Mouse (Mus musculus) liver, embryonic 12.5 days (tissue): ENCODE measurements around the gene Actg1. TPM values are rescaled to one million over a fixed set of nuclear protein-coding genes. Genes with fewer than 3 reads are reported as not detected.
A peak's percentile ranks its signal among the peaks of the same experiment; 100 is the strongest.

Experiments used
- ATAC-seq: fragments of 200-750 bp; cut with Nextera tagmentation; 2 replicates; pipeline ENCODE4 v1.8.0; 2017; ENCODE audit warnings: moderate number of reproducible peaks, mild to moderate bottlenecking, moderate library complexity
- H3K27ac ChIP-seq: fragments of 300-500 bp; sonication (generic); 2 replicates; pipeline ENCODE4 v1.5.1; 2016; ENCODE audit warnings: mild to moderate bottlenecking
- H3K27me3 ChIP-seq: fragments of 300-500 bp; sonication (generic); replicated peaks from 2 replicates; pipeline ENCODE4 v1.6.1; 2016; ENCODE audit warnings: mild to moderate bottlenecking, moderate library complexity
- H3K36me3 ChIP-seq: fragments of 300-500 bp; sonication (generic); 2 replicates; pipeline ENCODE4 v1.6.1; 2016; ENCODE audit warnings: mild to moderate bottlenecking, moderate library complexity
- H3K4me1 ChIP-seq: fragments of 300-500 bp; sonication (generic); 2 replicates; pipeline ENCODE4 v1.6.1; 2016
- H3K4me2 ChIP-seq: fragments of 300-500 bp; sonication (generic); 2 replicates; pipeline ENCODE4 v1.6.1; 2016; ENCODE audit warnings: mild to moderate bottlenecking, moderate library complexity
- H3K4me3 ChIP-seq: fragments of 300-500 bp; sonication (generic); 2 replicates; pipeline ENCODE4 v1.5.1; 2016; ENCODE audit warnings: mild to moderate bottlenecking, moderate library complexity
- H3K9ac ChIP-seq: fragments of 300-500 bp; sonication (generic); 2 replicates; pipeline ENCODE4 v1.6.1; 2016; ENCODE audit warnings: mild to moderate bottlenecking, moderate library complexity
- H3K9me3 ChIP-seq: fragments of 300-500 bp; sonication (generic); replicated peaks from 2 replicates; pipeline ENCODE4 v1.6.1; 2016; ENCODE audit warnings: mild to moderate bottlenecking, moderate library complexity
- WGBS: fragments of 180-500 bp; shearing (Covaris S2); methylation state at CpG from one replicate; pipeline ENCODE4 v1.1.7; 2016; ENCODE audit not compliant: insufficient replicate concordance; 5-methylcytosine and 5-hydroxymethylcytosine counted together
- microRNA-seq: library from miRNA; unstranded; fragments of <30 nt; microRNA quantifications from one replicate; pipeline ENCODE4, GENCODE M21; 2017
- polyA plus RNA-seq: library from polyadenylated mRNA; unstranded; fragments of >200 nt; fragmentation: Nextera tagmentation; extraction: Ambion mirVana; gene quantifications from 2 replicates; pipeline ENCODE4 v1.2.1, GENCODE M21; 2016

Gene Actg1
- polyA plus RNA-seq, 1 experiment from 2014 or later = 1,008 TPM

- Histone ChIP-seq H3K36me3 (no peaks in the 10 kb centered on the region), H3K27me3 (peaks cover 28% of the 10 kb centered on the region), H3K4me3 (peak overlapping the region; percentile 66), H3K9ac (peak overlapping the region; percentile 80), H3K9me3 (no peaks in the 10 kb centered on the region), H3K27ac (peak overlapping the region; percentile 91), H3K4me2 (peak overlapping the region; percentile 91), H3K4me1 (peaks cover 87% of the 10 kb centered on the region)
- no peak for ATAC-seq
- 30% methylated on average over 5 of the region's 5 CpGs for WGBS
Observed at GRCm38 (mm10) chr11:120304350-120304694, 44.0 kb downstream of the Actg1 start.

- 28% methylated on average over 21 of the region's 21 CpGs for WGBS
- no peaks in the 10 kb centered on the region for H3K9me3 ChIP-seq
- peaks cover 23% of the 10 kb centered on the region for H3K27me3 ChIP-seq
- peak overlapping the region; percentile 66 for H3K4me3 ChIP-seq
- H3K4me1 ChIP-seq = peaks cover 92% of the 10 kb centered on the region
- peak; percentile 79 for ATAC-seq
- no peaks in the 10 kb centered on the region for H3K36me3 ChIP-seq
- H3K27ac ChIP-seq = peak overlapping the region; percentile 91
- H3K9ac ChIP-seq = peak overlapping the region; percentile 80
- H3K4me2 ChIP-seq = peak overlapping the region; percentile 91
Observed at GRCm38 (mm10) chr11:120303559-120304349, 44.6 kb downstream of the Actg1 start.

- Histone ChIP-seq H3K27ac (peak overlapping the region; percentile 91), H3K36me3 (no peaks in the 10 kb centered on the region), H3K27me3 (peaks cover 16% of the 10 kb centered on the region), H3K4me1 (peaks cover 92% of the 10 kb centered on the region), H3K9me3 (no peaks in the 10 kb centered on the region), H3K4me3 (peak overlapping the region; percentile 66), H3K9ac (peak overlapping the region; percentile 80), H3K4me2 (peak overlapping the region; percentile 91)
- ATAC-seq = no peak
- WGBS = 71% methylated on average over 9 of the region's 9 CpGs
Observed at GRCm38 (mm10) chr11:120303119-120303518, 45.2 kb downstream of the Actg1 start.

- peaks cover 83% of the 10 kb centered on the region for H3K4me1 ChIP-seq
- WGBS = 15% methylated on average over 5 of the region's 5 CpGs
- no peaks in the 10 kb centered on the region for H3K36me3 ChIP-seq
- H3K9me3 ChIP-seq = no peaks in the 10 kb centered on the region
- no peak overlapping the region for H3K4me3 ChIP-seq
- 0 out of 2 replicates have a peak, but pooled peaks cover 7% of the 10 kb centered on the region for H3K27me3 ChIP-seq
- peak overlapping the region; percentile 20; the same call in 1 of the 2 replicates for H3K9ac ChIP-seq
- 0 out of 2 replicates have a peak overlapping the region, but pooled peaks have one; percentile 9 for H3K27ac ChIP-seq
- peak overlapping the region; percentile 12; the same call in 1 of the 2 replicates for H3K4me2 ChIP-seq
- 0 out of 2 replicates have a peak, but pooled peaks have one; percentile 5 for ATAC-seq
Observed at GRCm38 (mm10) chr11:120299484-120299883, 48.9 kb downstream of the Actg1 start.

- Histone ChIP-seq H3K36me3 (no peaks in the 10 kb centered on the region), H3K9me3 (no peaks in the 10 kb centered on the region), H3K27me3 (0 out of 2 replicates have a peak, but pooled peaks cover 7% of the 10 kb centered on the region), H3K9ac (no peak overlapping the region), H3K27ac (no peak overlapping the region), H3K4me2 (no peak overlapping the region), H3K4me3 (no peak overlapping the region), H3K4me1 (peaks cover 83% of the 10 kb centered on the region)
- 66% methylated on average over 4 of the region's 4 CpGs for WGBS
- ATAC-seq = no peak
Observed at GRCm38 (mm10) chr11:120298441-120299141, 49.8 kb downstream of the Actg1 start.

GRCm38 (mm10) chr11:120297767-120298166 lies 50.6 kb downstream of the Actg1 start:
- Histone ChIP-seq H3K9ac (no peak overlapping the region), H3K27ac (no peak overlapping the region), H3K36me3 (no peaks in the 10 kb centered on the region), H3K4me3 (no peak overlapping the region), H3K4me1 (peaks cover 82% of the 10 kb centered on the region), H3K9me3 (no peaks in the 10 kb centered on the region), H3K4me2 (no peak overlapping the region), H3K27me3 (0 out of 2 replicates have a peak, but pooled peaks cover 7% of the 10 kb centered on the region)
- ATAC-seq = no peak
- 80% methylated on average over 7 of the region's 7 CpGs for WGBS

GRCm38 (mm10) chr11:120296305-120297144 lies 51.8 kb downstream of the Actg1 start:
- Histone ChIP-seq H3K9me3 (no peaks in the 10 kb centered on the region), H3K27ac (no peak overlapping the region), H3K27me3 (0 out of 2 replicates have a peak, but pooled peaks cover 7% of the 10 kb centered on the region), H3K4me1 (peaks cover 69% of the 10 kb centered on the region), H3K36me3 (no peaks in the 10 kb centered on the region), H3K9ac (peak overlapping the region; percentile 2), H3K4me2 (no peak overlapping the region), H3K4me3 (no peak overlapping the region)
- 68% methylated on average over 13 of the region's 13 CpGs for WGBS
- ATAC-seq = no peak

Small RNA genes within 50 kb of the gene (microRNA-seq; reads per million reads assigned to microRNA genes)
- not detected for gene Gm23419
- 3.9 reads per million, percentile 5 among the genes with 10 or more reads in this experiment for gene Mir6935

Other genes with a start within 250 kb of the Actg1 start
- 9.3 and 11.3 TPM in 2 replicates for gene Tepsin, start 249.8 kb downstream of the Actg1 start, polyA plus RNA-seq
- gene Ndufaf8, start 249.6 kb downstream of the Actg1 start, polyA plus RNA-seq = 64.4 and 68.1 TPM in 2 replicates
- gene Slc38a10, start 197.2 kb downstream of the Actg1 start, polyA plus RNA-seq = 54.9 and 55.2 TPM in 2 replicates
- 3.0 and 3.5 TPM in 2 replicates for gene Bahcc1, start 115.6 kb downstream of the Actg1 start, polyA plus RNA-seq
- gene Fscn2, start 13.0 kb upstream of the Actg1 start, polyA plus RNA-seq = 0.16 and 0.18 TPM in 2 replicates
- gene Faap100, start 30.2 kb upstream of the Actg1 start, polyA plus RNA-seq = 12.8 and 13.1 TPM in 2 replicates
- gene Nploc4, start 89.2 kb upstream of the Actg1 start, polyA plus RNA-seq = 44.9 and 46.3 TPM in 2 replicates
- gene Tspan10, start 94.1 kb upstream of the Actg1 start, polyA plus RNA-seq = not detected in 2 replicates
- 0.13 and 0.25 TPM in 2 replicates for gene Pde6g, start 105.0 kb upstream of the Actg1 start, polyA plus RNA-seq
- gene Oxld1, start 109.5 kb upstream of the Actg1 start, polyA plus RNA-seq = 8.1 and 9.6 TPM in 2 replicates
- 31.3 and 32.3 TPM in 2 replicates for gene Ccdc137, start 109.6 kb upstream of the Actg1 start, polyA plus RNA-seq
- 22.3 and 24.2 TPM in 2 replicates for gene Arl16, start 119.1 kb upstream of the Actg1 start, polyA plus RNA-seq
- gene Mrpl12, start 136.1 kb upstream of the Actg1 start, polyA plus RNA-seq = 161 and 166 TPM in 2 replicates
- 47.0 and 54.9 TPM in 2 replicates for gene Slc25a10, start 143.3 kb upstream of the Actg1 start, polyA plus RNA-seq
- gene Gcgr, start 182.2 kb upstream of the Actg1 start, polyA plus RNA-seq = 8.5 and 9.6 TPM in 2 replicates
- gene Mcrip1, start 201.2 kb upstream of the Actg1 start, polyA plus RNA-seq = 60.4 and 61.8 TPM in 2 replicates
- gene Ppp1r27, start 202.6 kb upstream of the Actg1 start, polyA plus RNA-seq = not detected in 2 replicates
- 443 and 468 TPM in 2 replicates for gene P4hb, start 224.7 kb upstream of the Actg1 start, polyA plus RNA-seq
- gene Arhgdia, start 233.1 kb upstream of the Actg1 start, polyA plus RNA-seq = 337 and 356 TPM in 2 replicates
- gene Alyref, start 249.8 kb upstream of the Actg1 start, polyA plus RNA-seq = 542 and 545 TPM in 2 replicates
- gene Anapc11, start 249.9 kb upstream of the Actg1 start, polyA plus RNA-seq = 118 and 120 TPM in 2 replicates